Mouse (Mus musculus): ENCODE data around the gene Ankdd1b. TPM values are rescaled to one million over a fixed set of nuclear protein-coding genes. Genes with fewer than 3 reads are reported as not detected.

Ankdd1b gene
- polyA plus RNA-seq, 1 experiment from 2014 or later = not detected

DNA sequence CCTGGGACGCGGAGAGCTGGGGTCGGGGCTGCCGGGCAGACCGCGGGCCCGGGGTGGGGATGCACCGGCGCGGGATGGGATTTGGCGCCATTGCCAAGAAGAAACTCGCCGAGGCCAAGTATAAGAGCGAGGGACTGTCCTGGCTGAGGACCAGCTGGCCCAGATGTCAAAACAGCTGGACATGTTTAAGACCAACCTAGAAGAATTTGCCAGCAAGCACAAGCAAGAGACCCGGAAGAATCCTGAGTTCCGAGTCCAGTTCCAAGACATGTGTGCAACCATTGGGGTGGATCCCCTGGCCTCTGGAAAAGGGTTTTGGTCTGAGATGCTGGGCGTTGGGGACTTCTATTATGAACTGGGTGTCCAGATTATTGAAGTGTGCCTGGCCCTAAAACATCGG is 94.1 kb downstream of the Ankdd1b start:
- no peaks in the 10 kb centered on the region for H3K4me1 ChIP-seq
- 94% methylated on average over 18 of the region's 18 CpGs for WGBS
- DNase-seq (ENCODE audit: low spot score) = no peak
- no peaks in the 10 kb centered on the region for H3K9me3 ChIP-seq (replicated peaks)
- H3K36me3 ChIP-seq = no peaks in the 10 kb centered on the region
- no peaks in the 10 kb centered on the region for H3K27me3 ChIP-seq (ENCODE audit: low read depth, poor library complexity, severe bottlenecking)
- no peak overlapping the region for H3K4me3 ChIP-seq
- no peak overlapping the region for H3K27ac ChIP-seq

DNA sequence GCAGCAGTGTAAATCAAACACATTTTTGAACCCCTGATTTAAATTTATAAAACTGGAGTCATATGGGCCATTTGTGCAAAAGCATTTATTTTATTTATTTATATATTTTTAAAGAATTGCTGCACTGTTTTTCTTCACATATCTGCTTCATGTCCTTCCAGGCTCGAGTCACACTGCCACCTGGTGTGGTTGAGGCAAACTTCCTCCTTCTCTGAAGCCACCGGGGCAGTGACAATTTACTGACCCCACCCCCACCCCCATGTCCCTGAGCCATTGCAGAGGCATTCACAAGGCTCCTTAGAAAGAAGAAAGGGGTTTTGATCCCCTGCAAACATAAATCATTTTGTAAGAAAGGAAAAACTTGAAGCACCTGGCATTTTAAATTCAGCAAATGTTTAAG is 95.5 kb downstream of the Ankdd1b start:
- DNase-seq (ENCODE audit: low spot score) = no peak
- H3K9me3 ChIP-seq (replicated peaks) = no peaks in the 10 kb centered on the region
- H3K4me1 ChIP-seq = no peaks in the 10 kb centered on the region
- H3K27ac ChIP-seq = no peak overlapping the region
- no peaks in the 10 kb centered on the region for H3K36me3 ChIP-seq
- no peaks in the 10 kb centered on the region for H3K27me3 ChIP-seq (ENCODE audit: low read depth, poor library complexity, severe bottlenecking)
- no peak overlapping the region for H3K4me3 ChIP-seq
- WGBS = 10% methylated on average over 2 of the region's 2 CpGs

Other genes starting within 250 kb of the Ankdd1b start
- gene Poc5, start 82.9 kb downstream of the Ankdd1b start, polyA plus RNA-seq (2016; fragmentation: Nextera tagmentation; extraction: Ambion mirVana) = 17.8 and 18.8 TPM in 2 replicates
- gene Gm17622, start 19.5 kb upstream of the Ankdd1b start, polyA plus RNA-seq (2016; fragmentation: Nextera tagmentation; extraction: Ambion mirVana) = not detected in 2 replicates
- gene Polk, start 71.4 kb upstream of the Ankdd1b start, polyA plus RNA-seq (2016; fragmentation: Nextera tagmentation; extraction: Ambion mirVana) = 7.5 and 9.1 TPM in 2 replicates
- 4.9 and 6.9 TPM in 2 replicates for gene Col4a3bp, start 71.4 kb upstream of the Ankdd1b start, polyA plus RNA-seq (2016; fragmentation: Nextera tagmentation; extraction: Ambion mirVana)
- 116 and 133 TPM in 2 replicates for gene Hmgcr, start 199.7 kb upstream of the Ankdd1b start, polyA plus RNA-seq (2016; fragmentation: Nextera tagmentation; extraction: Ambion mirVana)